Mouse (Mus musculus) brain, embryonic 14.5 days (tissue): Measurements from ENCODE around the gene Sf3a1.

ENCODE experiments used
- CTCF ChIP-seq: fragments of 200-500 bp; IDR thresholded peaks from 2 replicates; pipeline ENCODE4 v1.5.1; 2012; ENCODE audit warnings: inconsistent platforms, mild to moderate bottlenecking, moderate library complexity, borderline replicate concordance; ENCODE audit not compliant: insufficient read depth, insufficient read length; ENCODE audit errors: extremely low read depth
- POLR2A ChIP-seq: fragments of 200-500 bp; IDR thresholded peaks from 2 replicates; pipeline ENCODE4 v1.6.1; 2012; ENCODE audit warnings: mild to moderate bottlenecking, inconsistent platforms, borderline replicate concordance; ENCODE audit not compliant: poor library complexity, insufficient read depth, insufficient read length, severe bottlenecking; ENCODE audit errors: extremely low read depth

DNA sequence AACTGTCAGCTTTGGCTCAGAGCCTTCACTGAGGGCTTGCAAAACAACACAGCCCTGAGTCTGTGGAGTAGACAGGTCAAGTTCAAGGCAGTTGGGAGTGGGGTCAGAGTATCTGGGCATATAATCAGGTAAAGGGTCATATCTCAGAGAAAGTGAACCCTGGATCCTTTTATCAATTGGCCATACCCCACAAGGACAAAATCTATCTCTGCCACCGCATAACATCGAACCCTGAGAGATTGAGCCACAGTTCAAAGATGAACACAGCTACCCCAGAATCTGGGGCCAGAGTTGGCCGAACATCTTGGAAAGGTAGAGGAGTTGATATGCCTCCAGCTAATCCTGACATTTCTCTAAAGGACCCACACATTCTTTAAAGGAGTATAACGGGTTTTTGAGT is 48.1 kb upstream of the Sf3a1 start:
- TF ChIP-seq CTCF: no peak
- no peak for TF ChIP-seq POLR2A
